Mouse (Mus musculus): ENCODE measurements around the gene Rbm8a.

The Rbm8a gene

DNA sequence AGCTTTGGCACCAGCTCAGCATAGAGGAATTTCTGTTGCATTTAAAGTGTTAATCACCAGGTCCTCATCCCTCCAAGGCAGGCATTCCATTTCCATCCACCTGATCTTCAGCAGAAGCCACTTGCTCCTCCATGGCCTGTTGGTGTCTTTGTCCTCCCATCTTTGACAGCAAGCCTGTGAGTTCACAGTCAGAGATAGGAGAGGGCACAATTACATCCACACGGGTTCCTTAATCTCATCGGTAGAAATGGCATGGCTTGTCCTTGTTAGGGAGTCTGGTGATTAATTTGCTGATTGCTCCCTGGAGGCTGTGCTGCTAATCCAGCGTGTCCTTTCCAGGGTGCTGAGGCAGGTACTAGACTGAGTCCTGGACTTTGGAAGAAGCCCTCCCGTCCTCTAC lies 43.8 kb downstream of the Rbm8a start:
- DNase-seq: no peak

- no peak for DNase-seq
These were observed 44.7 kb downstream of the Rbm8a start for GRCm38 (mm10) chr3:96674442-96674841.

DNA sequence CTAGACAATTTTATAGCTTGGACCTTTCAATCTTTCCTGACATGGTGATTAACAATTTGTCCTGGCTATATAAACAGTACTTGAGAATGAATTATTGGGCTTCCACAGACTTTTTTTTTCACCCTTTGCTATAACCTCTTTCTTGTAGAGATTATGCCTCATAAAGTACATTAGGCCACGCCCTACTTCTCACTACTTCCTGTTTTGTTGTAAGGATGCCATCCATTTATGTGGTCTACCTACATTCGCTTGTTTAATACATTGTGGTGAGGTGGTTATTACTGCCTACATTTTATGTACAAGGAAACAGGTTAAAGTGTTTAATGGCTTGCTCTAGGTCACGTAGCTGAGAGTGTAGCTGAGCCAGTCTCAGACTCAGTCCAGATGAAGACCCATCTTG lies 45.4 kb downstream of the Rbm8a start:
- DNase-seq: no peak

- no peak for DNase-seq
These were observed 46.0 kb downstream of the Rbm8a start for GRCm38 (mm10) chr3:96675690-96676089.

- no peak for DNase-seq
These were observed 48.7 kb downstream of the Rbm8a start for GRCm38 (mm10) chr3:96678456-96678855.

- DNase-seq: no peak
These were observed 49.5 kb downstream of the Rbm8a start for GRCm38 (mm10) chr3:96679159-96679674.

DNA sequence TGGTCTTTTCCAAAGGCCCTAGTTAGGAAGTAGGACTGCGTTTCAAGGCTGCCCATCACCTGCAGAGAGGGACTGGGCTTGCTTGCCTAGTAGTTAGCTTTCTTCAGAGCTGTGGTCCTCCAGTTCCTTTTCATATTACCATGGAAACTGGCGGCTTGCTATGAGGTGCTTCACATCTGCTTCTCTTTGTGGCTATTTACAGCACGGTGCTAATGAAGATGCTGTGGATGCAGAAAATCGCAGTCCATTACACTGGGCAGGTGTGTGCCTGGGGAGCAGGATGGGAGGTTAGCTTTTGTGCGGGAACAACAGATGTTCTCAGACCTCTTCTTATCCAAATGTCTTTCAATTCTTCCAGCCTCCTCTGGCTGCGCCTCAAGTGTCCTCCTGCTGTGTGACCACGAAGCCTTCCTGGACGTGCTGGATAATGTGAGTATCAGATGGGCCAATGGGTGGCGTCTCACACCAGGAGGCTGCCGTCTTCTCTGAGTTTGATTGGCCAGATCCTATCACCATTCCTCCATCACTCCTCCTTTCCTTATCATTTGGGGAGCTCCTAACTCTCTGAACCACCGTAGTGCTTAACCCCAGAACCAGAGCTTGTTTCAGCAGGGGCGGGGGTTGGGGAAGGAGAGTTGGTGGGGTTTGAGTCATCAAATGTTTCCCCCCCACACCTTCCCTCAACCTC lies 50.7 kb downstream of the Rbm8a start:
- DNase-seq: no peak

Measured in liver (tissue).